Mouse (Mus musculus): ENCODE results near the gene Trpm1. TPM values are rescaled to one million over a fixed set of nuclear protein-coding genes. Genes with fewer than 3 reads are reported as not detected.

The Trpm1 gene
- polyA plus RNA-seq, 1 experiment from 2014 or later: not detected

GRCm38 (mm10) chr7:64156918-64157690 lies 3.5 kb downstream of the Trpm1 start:
- Histone ChIP-seq H3K9ac (replicated peaks; ENCODE audit: low read depth) (no peak overlapping the region), H3K4me3 (ENCODE audit: low read depth, low read length) (no peak overlapping the region), H3K4me1 (ENCODE audit: insufficient read depth, low read depth, low read length) (peaks cover 24% of the 10 kb centered on the region), H3K36me3 (ENCODE audit: insufficient read depth, low read length) (no peaks in the 10 kb centered on the region), H3K27ac (ENCODE audit: low read length) (peak overlapping the region; percentile 60; the same call in 1 of the 2 replicates), H3K27me3 (replicated peaks; ENCODE audit: insufficient read depth, low read length) (no peaks in the 10 kb centered on the region), H3K4me2 (replicated peaks; ENCODE audit: low read depth, low read length) (no peak overlapping the region), H3K9me3 (ENCODE audit: low read length) (no peaks in the 10 kb centered on the region)
- no peak for ATAC-seq
- DNase-seq (ENCODE audit: low spot score): no peak
- TF ChIP-seq EP300 (IDR thresholded peaks at IDR 0.05) (no peak), CTCF (IDR thresholded peaks at IDR 0.05) (no peak)
- 58% methylated on average over 7 of the region's 7 CpGs for WGBS

GRCm38 (mm10) chr7:64158281-64159055 lies 4.8 kb downstream of the Trpm1 start:
- H3K4me1 ChIP-seq (ENCODE audit: insufficient read depth, low read depth, low read length): peaks cover 24% of the 10 kb centered on the region
- H3K4me3 ChIP-seq (ENCODE audit: low read depth, low read length): no peak overlapping the region
- H3K27me3 ChIP-seq (replicated peaks; ENCODE audit: insufficient read depth, low read length): no peaks in the 10 kb centered on the region
- no peaks in the 10 kb centered on the region for H3K9me3 ChIP-seq (ENCODE audit: low read length)
- no peak for ATAC-seq
- TF ChIP-seq CTCF (IDR thresholded peaks at IDR 0.05) (no peak), EP300 (IDR thresholded peaks at IDR 0.05) (no peak)
- H3K27ac ChIP-seq (ENCODE audit: low read length): peak overlapping the region; percentile 68
- H3K9ac ChIP-seq (replicated peaks; ENCODE audit: low read depth): no peak overlapping the region
- H3K4me2 ChIP-seq (replicated peaks; ENCODE audit: low read depth, low read length): no peak overlapping the region
- H3K36me3 ChIP-seq (ENCODE audit: insufficient read depth, low read length): no peaks in the 10 kb centered on the region
- no peak for DNase-seq (ENCODE audit: low spot score)
- WGBS: 77% methylated on average over 12 of the region's 12 CpGs

- no peak for ATAC-seq
Measured at GRCm38 (mm10) chr7:64159056-64159542, 5.5 kb downstream of the Trpm1 start.

GRCm38 (mm10) chr7:64159612-64160591 lies 6.3 kb downstream of the Trpm1 start:
- no peak overlapping the region for H3K4me3 ChIP-seq (ENCODE audit: low read depth, low read length)
- no peaks in the 10 kb centered on the region for H3K36me3 ChIP-seq (ENCODE audit: insufficient read depth, low read length)
- H3K9me3 ChIP-seq (ENCODE audit: low read length): no peaks in the 10 kb centered on the region
- no peaks in the 10 kb centered on the region for H3K27me3 ChIP-seq (replicated peaks; ENCODE audit: insufficient read depth, low read length)
- H3K27ac ChIP-seq (ENCODE audit: low read length): peak overlapping the region; percentile 71
- H3K9ac ChIP-seq (replicated peaks; ENCODE audit: low read depth): no peak overlapping the region
- TF ChIP-seq CTCF (IDR thresholded peaks at IDR 0.05): no peak
- 0 out of 2 replicates have a peak, but pooled peaks have one; percentile 30 for TF ChIP-seq EP300 (IDR thresholded peaks at IDR 0.05)
- H3K4me1 ChIP-seq (ENCODE audit: insufficient read depth, low read depth, low read length): peaks cover 24% of the 10 kb centered on the region
- WGBS: 44% methylated on average over 7 of the region's 7 CpGs
- no peak overlapping the region for H3K4me2 ChIP-seq (replicated peaks; ENCODE audit: low read depth, low read length)
- peak; percentile 90 for DNase-seq (ENCODE audit: low spot score)
- ATAC-seq: peak; percentile 37

More at GRCm38 (mm10) chr7:64159056-64159542, 5.5 kb downstream of the Trpm1 start:
- Histone ChIP-seq H3K9me3 (ENCODE audit: low read length) (no peaks in the 10 kb centered on the region), H3K4me1 (ENCODE audit: insufficient read depth, low read depth, low read length) (peaks cover 24% of the 10 kb centered on the region), H3K27ac (ENCODE audit: low read length) (peak overlapping the region; percentile 71), H3K27me3 (replicated peaks; ENCODE audit: insufficient read depth, low read length) (no peaks in the 10 kb centered on the region), H3K9ac (replicated peaks; ENCODE audit: low read depth) (no peak overlapping the region), H3K4me3 (ENCODE audit: low read depth, low read length) (no peak overlapping the region), H3K36me3 (ENCODE audit: insufficient read depth, low read length) (no peaks in the 10 kb centered on the region), H3K4me2 (replicated peaks; ENCODE audit: low read depth, low read length) (no peak overlapping the region)
- DNase-seq (ENCODE audit: low spot score): peak; percentile 51
- peak; percentile 41; the same call in 1 of the 2 replicates for TF ChIP-seq EP300 (IDR thresholded peaks at IDR 0.05)
- TF ChIP-seq CTCF (IDR thresholded peaks at IDR 0.05): no peak
- 43% methylated on average over 5 of the region's 5 CpGs for WGBS

- Histone ChIP-seq H3K4me1 (ENCODE audit: insufficient read depth, low read depth, low read length) (peaks cover 17% of the 10 kb centered on the region), H3K36me3 (ENCODE audit: insufficient read depth, low read length) (no peaks in the 10 kb centered on the region), H3K9me3 (ENCODE audit: low read length) (no peaks in the 10 kb centered on the region), H3K9ac (replicated peaks; ENCODE audit: low read depth) (no peak overlapping the region), H3K27me3 (replicated peaks; ENCODE audit: insufficient read depth, low read length) (no peaks in the 10 kb centered on the region), H3K27ac (ENCODE audit: low read length) (peak overlapping the region; percentile 71; the same call in 1 of the 2 replicates), H3K4me2 (replicated peaks; ENCODE audit: low read depth, low read length) (no peak overlapping the region), H3K4me3 (ENCODE audit: low read depth, low read length) (no peak overlapping the region)
- no peak for DNase-seq (ENCODE audit: low spot score)
- no peak for ATAC-seq
- 59% methylated on average over 10 of the region's 10 CpGs for WGBS
- TF ChIP-seq EP300 (IDR thresholded peaks at IDR 0.05) (no peak), CTCF (IDR thresholded peaks at IDR 0.05) (no peak)
Measured at GRCm38 (mm10) chr7:64160737-64161470, 7.3 kb downstream of the Trpm1 start.

Data from lung, postnatal 0 days (tissue).